Mouse (Mus musculus) Muller cell, postnatal 12 days (primary cell): ENCODE measurements around the gene Trim80.
"Not testable (repeated sequence)": the region's sequence is repeated elsewhere in the genome, so short reads cannot be mapped to it uniquely, and the experiment has no call there.

Experiments used
- DNase-seq: peaks from one replicate; pipeline ENCODE4 v3.0.0-alpha.2; 2015; ENCODE audit errors: inconsistent ontology term

The Trim80 gene

DNA sequence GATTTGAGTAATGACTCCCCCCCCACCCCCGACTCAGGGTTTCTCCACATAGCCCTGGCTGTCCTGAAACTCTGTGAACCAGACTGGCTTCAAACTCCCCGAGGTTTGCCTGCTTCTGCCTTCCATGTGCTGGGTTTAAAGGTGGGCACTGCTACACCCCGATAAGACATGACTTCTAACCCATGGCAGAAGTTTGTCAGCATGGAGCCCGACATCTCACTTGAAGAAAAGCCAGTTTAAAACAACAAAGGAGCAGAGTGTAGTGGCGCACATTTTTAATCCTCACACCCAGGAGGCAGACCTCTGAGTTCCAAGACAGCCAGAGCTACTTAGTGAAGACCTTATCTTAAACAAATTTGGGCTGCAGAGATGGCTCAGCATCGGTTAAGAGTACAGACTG is 52.0 kb downstream of the Trim80 start:
- DNase-seq: no peak

DNA sequence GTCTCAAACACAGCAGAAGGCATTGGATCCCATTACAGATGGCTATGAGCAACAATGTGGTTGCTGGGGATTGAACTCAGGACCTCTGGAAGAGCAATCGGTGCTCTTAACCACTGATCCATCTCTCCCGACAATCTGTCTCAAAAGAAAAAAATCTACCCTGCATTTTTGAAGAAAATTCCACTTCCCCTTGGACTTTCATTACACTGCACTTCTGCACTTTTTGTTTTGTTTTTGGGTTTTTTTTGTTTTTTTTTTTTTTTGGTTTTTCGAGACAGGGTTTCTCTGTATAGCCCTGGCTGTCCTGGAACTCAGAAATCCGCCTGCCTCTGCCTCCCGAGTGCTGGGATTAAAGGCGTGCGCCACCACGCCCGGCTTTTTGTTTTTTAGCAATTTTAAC is 56.2 kb downstream of the Trim80 start:
- not testable (repeated sequence) for DNase-seq
